Mouse (Mus musculus) CD4-positive, CD25-positive, alpha-beta regulatory T cell, adult 4 months (primary cell): ENCODE results near the gene Txndc5. TPM values are rescaled to one million over a fixed set of nuclear protein-coding genes. Genes with fewer than 3 reads are reported as not detected.

Experiments used
- polyA plus RNA-seq, 2 experiments: library from polyadenylated mRNA; unstranded; fragments of 100-300 nt; shearing (Covaris generic); gene quantifications; one replicate each; pipeline ENCODE4 v1.2.1; 2017

The Txndc5 gene
- polyA plus RNA-seq, 2 experiments from 2014 or later: 18.1 to 18.2 TPM

Other genes starting within 250 kb of the Txndc5 start
- not detected for gene Bmp6, start 183.7 kb downstream of the Txndc5 start, polyA plus RNA-seq
- 1 to 10 TPM; 7.8 to 9.4 TPM for gene Bloc1s5, start 106.3 kb upstream of the Txndc5 start, polyA plus RNA-seq
- 10 to 100 TPM; 40.4 to 47.1 TPM for gene Eef1e1, start 130.2 kb upstream of the Txndc5 start, polyA plus RNA-seq